Mouse (Mus musculus) megakaryocyte, embryonic 14.5 days (primary cell): ENCODE measurements at regions not wholly inside any gene's neighbourhood (a gene's known extent, or its start where the extent isn't known, plus 50 kb on each side); places are given as distances from the start of the nearest gene placed in this dataset.

ENCODE experiments used
- FLI1 ChIP-seq: IDR thresholded peaks from 2 replicates; pipeline ENCODE4 v1.6.1; 2012; ENCODE audit warnings: low read length, inconsistent platforms, mixed read lengths
- GATA1 ChIP-seq: IDR thresholded peaks from 3 replicates; pipeline ENCODE4 v1.6.1; 2012; ENCODE audit warnings: mixed read lengths, low read length, inconsistent platforms, borderline replicate concordance

GRCm38 (mm10) chr3:58153141-58153540, 261.4 kb upstream of the Tsc22d2 start:
- TF ChIP-seq GATA1 (no peak), FLI1 (no peak)
